Mouse (Mus musculus) adrenal gland, postnatal 0 days (tissue): Measurements from ENCODE around the gene Taar5. TPM values are rescaled to one million over a fixed set of nuclear protein-coding genes. Genes with fewer than 3 reads are reported as not detected.

Experiments
- polyA plus RNA-seq: library from polyadenylated mRNA; unstranded; fragments of >200 nt; fragmentation: Nextera tagmentation; extraction: Ambion mirVana; gene quantifications from 2 replicates; pipeline ENCODE4 v1.2.1, GENCODE M21; 2015

Taar5 gene
- polyA plus RNA-seq, result not detected in 2 replicates

DNA sequence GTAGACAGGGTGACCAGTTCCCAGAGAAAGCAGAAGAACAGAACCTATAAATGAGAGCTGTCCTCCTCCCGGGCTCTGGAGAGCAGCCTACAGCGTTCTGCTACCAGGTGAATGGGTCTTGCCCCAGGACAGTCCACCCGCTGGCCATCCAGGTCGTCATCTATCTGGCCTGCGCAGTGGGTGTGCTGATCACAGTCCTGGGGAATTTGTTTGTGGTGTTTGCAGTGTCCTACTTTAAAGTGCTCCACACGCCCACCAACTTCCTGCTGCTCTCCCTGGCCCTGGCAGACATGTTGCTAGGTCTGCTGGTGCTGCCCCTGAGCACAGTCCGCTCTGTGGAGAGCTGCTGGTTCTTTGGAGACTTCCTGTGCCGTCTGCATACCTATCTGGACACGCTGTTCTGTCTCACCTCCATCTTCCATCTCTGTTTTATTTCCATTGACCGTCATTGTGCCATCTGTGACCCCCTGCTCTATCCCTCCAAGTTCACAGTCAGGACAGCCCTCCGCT, at the start of gene Taar5:
Gene Taar5 (plus strand): TSS at position 51 of the 510 bp plus-strand sequence.

GRCm38 (mm10) chr10:23938312-23938711, 32.2 kb upstream of the Taar5 start, which contains the start of gene Taar2:
Gene Taar2 (plus strand): TSS chr10:23938572.

DNA sequence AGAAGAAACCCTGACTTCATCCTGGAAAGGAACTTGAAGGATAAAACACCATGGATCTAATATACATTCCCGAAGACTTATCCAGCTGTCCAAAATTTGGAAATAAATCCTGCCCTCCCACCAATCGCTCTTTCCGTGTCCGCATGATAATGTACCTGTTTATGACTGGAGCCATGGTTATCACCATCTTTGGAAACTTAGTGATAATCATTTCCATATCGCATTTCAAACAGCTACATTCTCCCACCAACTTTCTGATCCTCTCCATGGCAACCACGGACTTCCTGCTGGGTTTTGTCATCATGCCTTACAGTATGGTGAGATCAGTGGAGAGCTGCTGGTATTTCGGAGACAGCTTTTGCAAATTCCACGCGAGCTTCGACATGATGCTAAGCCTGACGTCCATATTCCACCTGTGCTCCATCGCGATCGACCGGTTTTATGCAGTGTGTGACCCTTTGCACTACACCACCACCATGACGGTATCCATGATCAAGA, 20.9 kb upstream of the Taar5 start, which contains the start of gene Taar3:
Gene Taar3 (plus strand): TSS at position 51 of the 498 bp plus-strand sequence.

DNA sequence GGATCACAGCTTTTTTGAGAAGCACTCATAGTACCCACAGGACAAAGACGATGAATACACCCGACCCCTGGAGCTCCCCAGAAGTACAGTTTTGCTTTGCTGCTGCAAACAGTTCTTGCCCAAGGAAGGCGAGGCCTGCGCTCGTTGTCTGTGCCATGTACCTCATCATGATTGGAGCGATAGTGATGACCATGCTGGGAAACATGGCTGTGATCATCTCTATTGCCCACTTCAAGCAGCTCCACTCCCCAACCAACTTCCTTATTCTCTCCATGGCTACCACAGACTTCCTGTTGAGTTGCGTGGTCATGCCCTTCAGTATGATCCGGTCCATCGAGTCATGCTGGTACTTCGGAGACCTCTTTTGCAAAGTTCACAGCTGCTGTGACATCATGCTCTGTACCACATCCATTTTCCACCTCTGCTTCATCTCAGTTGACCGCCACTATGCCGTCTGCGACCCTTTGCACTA, 10.0 kb upstream of the Taar5 start, which contains the start of gene Taar4:
Gene Taar4 (plus strand): TSS at position 51 of the 472 bp plus-strand sequence.

GRCm38 (mm10) chr10:23985546-23985945, 15.0 kb downstream of the Taar5 start, which contains the start of gene Taar6:
Gene Taar6 (minus strand): TSS chr10:23985646.

DNA sequence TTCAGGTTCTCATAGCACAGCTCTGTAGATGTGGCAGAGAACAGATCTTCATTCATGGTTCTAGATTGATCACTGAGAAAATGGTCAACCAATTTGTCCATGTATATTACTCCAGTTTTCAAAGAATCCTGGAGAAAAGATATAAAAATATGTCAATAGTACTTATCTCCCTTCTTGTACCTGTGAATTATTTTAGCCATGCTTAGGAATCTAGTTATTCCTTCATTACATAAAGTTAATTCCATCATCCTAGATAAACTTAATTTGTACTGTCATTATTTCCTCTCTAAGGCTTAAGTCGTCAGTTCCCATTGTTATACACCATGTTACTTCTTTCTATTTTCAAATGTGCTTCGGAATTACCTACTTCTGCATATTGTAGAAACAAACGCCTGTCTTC, 22.9 kb downstream of the Taar5 start, which contains the start of gene Taar7a:
Gene Taar7a (minus strand): TSS at position 101 of the 400 bp plus-strand sequence.

GRCm38 (mm10) chr10:23999639-24000038, 29.1 kb downstream of the Taar5 start, which contains the start of gene Taar7b:
Gene Taar7b (plus strand): TSS chr10:23999939.

Other genes starting within 250 kb of the Taar5 start
- gene Rps12, start 183.4 kb upstream of the Taar5 start, polyA plus RNA-seq, result 178 and 250 TPM in 2 replicates
- 20.3 and 25.7 TPM in 2 replicates for gene Slc18b1, start 173.7 kb upstream of the Taar5 start, polyA plus RNA-seq
- gene Vnn3, start 119.2 kb upstream of the Taar5 start, polyA plus RNA-seq, result 8.4 and 15.1 TPM in 2 replicates
- 19.2 and 41.4 TPM in 2 replicates for gene Vnn1, start 76.0 kb upstream of the Taar5 start, polyA plus RNA-seq
- not detected in 2 replicates for gene Taar1, start 50.4 kb upstream of the Taar5 start, polyA plus RNA-seq
- gene Taar2, start 32.1 kb upstream of the Taar5 start, polyA plus RNA-seq, result not detected in 2 replicates
- not detected in 2 replicates for gene Taar3, start 21.1 kb upstream of the Taar5 start, polyA plus RNA-seq
- gene Taar4, start 10.2 kb upstream of the Taar5 start, polyA plus RNA-seq, result not detected in 2 replicates
- not detected in 2 replicates for gene Taar6, start 14.9 kb downstream of the Taar5 start, polyA plus RNA-seq
- not detected in 2 replicates for gene Taar7a, start 22.8 kb downstream of the Taar5 start, polyA plus RNA-seq
- gene Taar7b, start 29.2 kb downstream of the Taar5 start, polyA plus RNA-seq, result not detected in 2 replicates
- not detected in 2 replicates for gene Taar7d, start 56.5 kb downstream of the Taar5 start, polyA plus RNA-seq
- gene Taar7e, start 66.9 kb downstream of the Taar5 start, polyA plus RNA-seq, result not detected in 2 replicates
- gene Taar7f, start 78.8 kb downstream of the Taar5 start, polyA plus RNA-seq, result not detected in 2 replicates
- not detected in 2 replicates for gene Taar8a, start 105.8 kb downstream of the Taar5 start, polyA plus RNA-seq
- not detected in 2 replicates for gene Taar8b, start 121.6 kb downstream of the Taar5 start, polyA plus RNA-seq
- gene Taar8c, start 131.2 kb downstream of the Taar5 start, polyA plus RNA-seq, result not detected in 2 replicates
- gene Taar9, start 138.8 kb downstream of the Taar5 start, polyA plus RNA-seq, result not detected in 2 replicates
- gene Stx7, start 178.6 kb downstream of the Taar5 start, polyA plus RNA-seq, result 93.8 and 105 TPM in 2 replicates